Mouse (Mus musculus) liver, embryonic 15.5 days (tissue): ENCODE measurements around the gene Fads3. TPM values are rescaled to one million over a fixed set of nuclear protein-coding genes. Genes with fewer than 3 reads are reported as not detected.

Source experiments
- ATAC-seq: fragments of 200-750 bp; cut with Nextera tagmentation; 2 replicates; pipeline ENCODE4 v1.8.0; 2017; ENCODE audit warnings: moderate number of reproducible peaks, mild to moderate bottlenecking, moderate library complexity; ENCODE audit not compliant: insufficient read depth
- H3K27ac ChIP-seq: fragments of 300-500 bp; sonication (generic); replicated peaks from 2 replicates; pipeline ENCODE4 v1.5.1; 2015; ENCODE audit warnings: mild to moderate bottlenecking, inconsistent platforms
- H3K27me3 ChIP-seq: fragments of 300-500 bp; sonication (generic); 2 replicates; pipeline ENCODE4 v1.6.1; 2015; ENCODE audit warnings: mild to moderate bottlenecking, inconsistent platforms
- H3K36me3 ChIP-seq: fragments of 300-500 bp; sonication (generic); replicated peaks from 2 replicates; pipeline ENCODE4 v1.6.1; 2015; ENCODE audit warnings: moderate library complexity, mild to moderate bottlenecking, inconsistent platforms
- H3K4me1 ChIP-seq: fragments of 300-500 bp; sonication (generic); replicated peaks from 2 replicates; pipeline ENCODE4 v1.6.1; 2015; ENCODE audit warnings: inconsistent platforms
- H3K4me2 ChIP-seq: fragments of 300-500 bp; sonication (generic); 2 replicates; pipeline ENCODE4 v1.6.1; 2015; ENCODE audit warnings: moderate library complexity, mild to moderate bottlenecking, inconsistent platforms
- H3K4me3 ChIP-seq: fragments of 300-500 bp; sonication (generic); replicated peaks from 2 replicates; pipeline ENCODE4 v1.5.1; 2015; ENCODE audit warnings: mild to moderate bottlenecking, inconsistent platforms
- H3K9ac ChIP-seq: fragments of 300-500 bp; sonication (generic); 2 replicates; pipeline ENCODE4 v1.6.1; 2015; ENCODE audit warnings: moderate library complexity, mild to moderate bottlenecking, inconsistent platforms
- H3K9me3 ChIP-seq: fragments of 300-500 bp; sonication (generic); replicated peaks from 2 replicates; pipeline ENCODE4 v1.6.1; 2016; ENCODE audit warnings: inconsistent platforms
- WGBS: fragments of 180-500 bp; shearing (Covaris S2); methylation state at CpG from one replicate; pipeline ENCODE4 v1.1.7; 2015; ENCODE audit warnings: mixed read lengths; ENCODE audit not compliant: insufficient replicate concordance; 5-methylcytosine and 5-hydroxymethylcytosine counted together
- polyA plus RNA-seq: library from polyadenylated mRNA; unstranded; fragments of >200 nt; fragmentation: Nextera tagmentation; extraction: Ambion mirVana; gene quantifications from 2 replicates; pipeline ENCODE4 v1.2.1, GENCODE M21; 2015

Fads3 gene
- polyA plus RNA-seq, 1 experiment from 2014 or later = 7.6 TPM

- no peak for ATAC-seq
- Histone ChIP-seq H3K9me3 (no peaks in the 10 kb centered on the region), H3K27me3 (0 out of 2 replicates have a peak, but pooled peaks cover 6% of the 10 kb centered on the region), H3K36me3 (no peaks in the 10 kb centered on the region), H3K9ac (no peak overlapping the region), H3K4me3 (no peak overlapping the region), H3K27ac (no peak overlapping the region), H3K4me1 (peaks cover 53% of the 10 kb centered on the region), H3K4me2 (no peak overlapping the region)
- WGBS = 63% methylated on average over 1 of the region's 1 CpGs
Observed at GRCm38 (mm10) chr19:10011408-10011807, 30.0 kb upstream of the Fads3 start.

- Histone ChIP-seq H3K9ac (peak overlapping the region; percentile 86; the same call in 1 of the 2 replicates), H3K4me2 (peak overlapping the region; percentile 97), H3K27me3 (0 out of 2 replicates have a peak, but pooled peaks cover 6% of the 10 kb centered on the region), H3K4me3 (no peak overlapping the region), H3K4me1 (peaks cover 67% of the 10 kb centered on the region), H3K9me3 (no peaks in the 10 kb centered on the region), H3K36me3 (0 out of 2 replicates have a peak, but pooled peaks cover 5% of the 10 kb centered on the region), H3K27ac (peak overlapping the region; percentile 98)
- no peak for ATAC-seq
- WGBS = 62% methylated on average over 6 of the region's 6 CpGs
Observed at GRCm38 (mm10) chr19:10012827-10013278, 28.5 kb upstream of the Fads3 start.

GRCm38 (mm10) chr19:10013348-10013747 is 28.0 kb upstream of the Fads3 start:
- ATAC-seq = no peak
- H3K4me1 ChIP-seq = peaks cover 70% of the 10 kb centered on the region
- peak overlapping the region; percentile 86; the same call in 1 of the 2 replicates for H3K9ac ChIP-seq
- H3K9me3 ChIP-seq = no peaks in the 10 kb centered on the region
- H3K4me2 ChIP-seq = peak overlapping the region; percentile 97
- H3K27ac ChIP-seq = peak overlapping the region; percentile 98
- H3K27me3 ChIP-seq = 0 out of 2 replicates have a peak, but pooled peaks cover 6% of the 10 kb centered on the region
- peaks cover 8% of the 10 kb centered on the region for H3K36me3 ChIP-seq
- 44% methylated on average over 3 of the region's 3 CpGs for WGBS
- H3K4me3 ChIP-seq = peak overlapping the region; percentile 71; the same call in 1 of the 2 replicates

- Histone ChIP-seq H3K9ac (peak overlapping the region; percentile 86), H3K4me3 (peak overlapping the region; percentile 71), H3K27me3 (0 out of 2 replicates have a peak, but pooled peaks cover 6% of the 10 kb centered on the region), H3K36me3 (peaks cover 14% of the 10 kb centered on the region), H3K27ac (peak overlapping the region; percentile 98), H3K4me2 (peak overlapping the region; percentile 97), H3K9me3 (no peaks in the 10 kb centered on the region), H3K4me1 (peaks cover 76% of the 10 kb centered on the region)
- ATAC-seq = peak; percentile 32
- WGBS = 16% methylated on average over 5 of the region's 5 CpGs
Observed at GRCm38 (mm10) chr19:10013913-10014312, 27.5 kb upstream of the Fads3 start.

- Histone ChIP-seq H3K36me3 (peaks cover 23% of the 10 kb centered on the region), H3K9me3 (no peaks in the 10 kb centered on the region), H3K4me1 (peaks cover 81% of the 10 kb centered on the region), H3K9ac (peak overlapping the region; percentile 86), H3K4me3 (peak overlapping the region; percentile 71), H3K27ac (peak overlapping the region; percentile 98), H3K27me3 (no peaks in the 10 kb centered on the region), H3K4me2 (peak overlapping the region; percentile 97)
- WGBS = 16% methylated on average over 13 of the region's 13 CpGs
- peak; percentile 76 for ATAC-seq
Observed at GRCm38 (mm10) chr19:10014824-10015223, 26.5 kb upstream of the Fads3 start.

- Histone ChIP-seq H3K4me1 (peaks cover 79% of the 10 kb centered on the region), H3K4me2 (peak overlapping the region; percentile 97), H3K27ac (peak overlapping the region; percentile 98), H3K27me3 (no peaks in the 10 kb centered on the region), H3K9me3 (no peaks in the 10 kb centered on the region), H3K9ac (peak overlapping the region; percentile 86), H3K36me3 (peaks cover 28% of the 10 kb centered on the region), H3K4me3 (peak overlapping the region; percentile 71)
- ATAC-seq = no peak
- WGBS = 23% methylated on average over 4 of the region's 4 CpGs
Observed at GRCm38 (mm10) chr19:10015442-10015841, 25.9 kb upstream of the Fads3 start.

- ATAC-seq = peak; percentile 44
- Histone ChIP-seq H3K4me1 (peaks cover 82% of the 10 kb centered on the region), H3K36me3 (peaks cover 35% of the 10 kb centered on the region), H3K9ac (peak overlapping the region; percentile 86), H3K9me3 (no peaks in the 10 kb centered on the region), H3K4me2 (peak overlapping the region; percentile 97), H3K27ac (peak overlapping the region; percentile 98), H3K4me3 (peak overlapping the region; percentile 71), H3K27me3 (no peaks in the 10 kb centered on the region)
- WGBS = 35% methylated on average over 4 of the region's 4 CpGs
Observed at GRCm38 (mm10) chr19:10016151-10016550, 25.2 kb upstream of the Fads3 start.

GRCm38 (mm10) chr19:10017637-10018526 is 23.5 kb upstream of the Fads3 start:
- WGBS = 6% methylated on average over 44 of the region's 44 CpGs
- Histone ChIP-seq H3K36me3 (peaks cover 52% of the 10 kb centered on the region), H3K9ac (peak overlapping the region; percentile 86), H3K4me1 (peaks cover 85% of the 10 kb centered on the region), H3K9me3 (no peaks in the 10 kb centered on the region), H3K27ac (peak overlapping the region; percentile 98), H3K4me3 (peak overlapping the region; percentile 71), H3K4me2 (peak overlapping the region; percentile 97), H3K27me3 (no peaks in the 10 kb centered on the region)
- peak; percentile 79 for ATAC-seq

- Histone ChIP-seq H3K27me3 (no peaks in the 10 kb centered on the region), H3K36me3 (peaks cover 58% of the 10 kb centered on the region), H3K4me2 (peak overlapping the region; percentile 97), H3K4me1 (peaks cover 85% of the 10 kb centered on the region), H3K27ac (peak overlapping the region; percentile 98), H3K9ac (peak overlapping the region; percentile 86), H3K4me3 (peak overlapping the region; percentile 71), H3K9me3 (no peaks in the 10 kb centered on the region)
- 5% methylated on average over 3 of the region's 3 CpGs for WGBS
- ATAC-seq = no peak
Observed at GRCm38 (mm10) chr19:10018527-10018818, 22.9 kb upstream of the Fads3 start.

- whole genome bisulfite sequencing = 74% methylated on average over 4 of the region's 4 CpGs
- Histone ChIP-seq H3K9ac (peak overlapping the region; percentile 86), H3K27me3 (no peaks in the 10 kb centered on the region), H3K4me2 (peak overlapping the region; percentile 97), H3K27ac (peak overlapping the region; percentile 98), H3K9me3 (no peaks in the 10 kb centered on the region), H3K4me3 (peak overlapping the region; percentile 71), H3K36me3 (peaks cover 66% of the 10 kb centered on the region), H3K4me1 (peaks cover 85% of the 10 kb centered on the region)
- no peak for ATAC-seq
Observed at GRCm38 (mm10) chr19:10019214-10019760, 22.1 kb upstream of the Fads3 start.

GRCm38 (mm10) chr19:10021981-10022380 is 19.4 kb upstream of the Fads3 start:
- Histone ChIP-seq H3K27ac (peak overlapping the region; percentile 56), H3K36me3 (peaks cover 91% of the 10 kb centered on the region), H3K9me3 (no peaks in the 10 kb centered on the region), H3K4me3 (no peak overlapping the region), H3K4me1 (peaks cover 92% of the 10 kb centered on the region), H3K9ac (0 out of 2 replicates have a peak overlapping the region, but pooled peaks have one; percentile 37), H3K27me3 (no peaks in the 10 kb centered on the region), H3K4me2 (peak overlapping the region; percentile 36; the same call in 1 of the 2 replicates)
- ATAC-seq = no peak
- 72% methylated on average over 2 of the region's 2 CpGs for WGBS
